Mouse (Mus musculus): ENCODE measurements around the gene Flt4. TPM values are rescaled to one million over a fixed set of nuclear protein-coding genes. Genes with fewer than 3 reads are reported as not detected.
A peak's percentile ranks its signal among the peaks of the same experiment; 100 is the strongest.

Flt4 gene
- polyA plus RNA-seq, 1 experiment from 2014 or later = 4.5 TPM

GRCm38 (mm10) chr11:49651762-49652322 lies 42.8 kb downstream of the Flt4 start:
- no peaks in the 10 kb centered on the region for H3K36me3 ChIP-seq (ENCODE audit: control insufficient read depth, insufficient read depth, low read length)
- ATAC-seq (ENCODE audit: insufficient number of reproducible peaks, low FRiP score, low TSS enrichment, low read depth) (no peak), DNase-seq (ENCODE audit: low spot score) (no peak)
- H3K9me3 ChIP-seq (ENCODE audit: control insufficient read depth, low read length) = no peaks in the 10 kb centered on the region
- no peak overlapping the region for H3K27ac ChIP-seq (replicated peaks; ENCODE audit: low read depth, low read length)
- H3K4me2 ChIP-seq (ENCODE audit: low read depth, severe bottlenecking) = no peak overlapping the region
- no peaks in the 10 kb centered on the region for H3K27me3 ChIP-seq (ENCODE audit: control insufficient read depth, insufficient read depth, low read length)
- no peak overlapping the region for H3K9ac ChIP-seq (ENCODE audit: low read length)
- 83% methylated on average over 10 of the region's 10 CpGs for WGBS
- no peak overlapping the region for H3K4me3 ChIP-seq (ENCODE audit: low read depth, low read length)
- no peaks in the 10 kb centered on the region for H3K4me1 ChIP-seq (ENCODE audit: control insufficient read depth, insufficient read depth, low read length)

GRCm38 (mm10) chr11:49652401-49653078 lies 43.5 kb downstream of the Flt4 start:
- Histone ChIP-seq H3K9me3 (ENCODE audit: control insufficient read depth, low read length) (no peaks in the 10 kb centered on the region), H3K4me1 (ENCODE audit: control insufficient read depth, insufficient read depth, low read length) (no peaks in the 10 kb centered on the region), H3K9ac (ENCODE audit: low read length) (no peak overlapping the region), H3K36me3 (ENCODE audit: control insufficient read depth, insufficient read depth, low read length) (no peaks in the 10 kb centered on the region), H3K27me3 (ENCODE audit: control insufficient read depth, insufficient read depth, low read length) (no peaks in the 10 kb centered on the region), H3K27ac (replicated peaks; ENCODE audit: low read depth, low read length) (no peak overlapping the region), H3K4me3 (ENCODE audit: low read depth, low read length) (no peak overlapping the region), H3K4me2 (ENCODE audit: low read depth, severe bottlenecking) (0 out of 2 replicates have a peak overlapping the region, but pooled peaks have one; percentile 11)
- WGBS = 32% methylated on average over 19 of the region's 19 CpGs
- ATAC-seq (ENCODE audit: insufficient number of reproducible peaks, low FRiP score, low TSS enrichment, low read depth) (no peak), DNase-seq (ENCODE audit: low spot score) (peak; percentile 93)

DNA sequence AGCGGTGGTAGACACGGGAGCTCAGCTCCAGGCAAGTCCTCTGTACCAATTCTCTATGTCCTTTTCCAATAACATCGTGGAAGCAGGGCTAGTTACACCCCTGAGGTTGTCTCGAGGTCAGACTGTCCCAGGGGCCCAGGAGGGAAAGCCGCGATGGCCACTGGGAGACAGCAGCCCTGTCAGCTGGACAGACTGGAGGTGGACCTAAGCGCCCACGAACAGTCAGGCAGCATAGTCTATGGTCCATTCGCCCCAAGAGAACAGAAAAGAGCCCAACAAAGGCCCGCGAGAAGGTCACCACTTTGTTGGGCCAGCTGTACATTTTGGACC lies 44.0 kb downstream of the Flt4 start:
- no peak overlapping the region for H3K4me3 ChIP-seq (ENCODE audit: low read depth, low read length)
- no peak overlapping the region for H3K9ac ChIP-seq (ENCODE audit: low read length)
- no peak overlapping the region for H3K27ac ChIP-seq (replicated peaks; ENCODE audit: low read depth, low read length)
- 0 out of 2 replicates have a peak overlapping the region, but pooled peaks have one; percentile 11 for H3K4me2 ChIP-seq (ENCODE audit: low read depth, severe bottlenecking)
- DNase-seq (ENCODE audit: low spot score) (no peak), ATAC-seq (ENCODE audit: insufficient number of reproducible peaks, low FRiP score, low TSS enrichment, low read depth) (no peak)
- 46% methylated on average over 11 of the region's 11 CpGs for WGBS
- no peaks in the 10 kb centered on the region for H3K27me3 ChIP-seq (ENCODE audit: control insufficient read depth, insufficient read depth, low read length)
- no peaks in the 10 kb centered on the region for H3K9me3 ChIP-seq (ENCODE audit: control insufficient read depth, low read length)
- no peaks in the 10 kb centered on the region for H3K36me3 ChIP-seq (ENCODE audit: control insufficient read depth, insufficient read depth, low read length)
- H3K4me1 ChIP-seq (ENCODE audit: control insufficient read depth, insufficient read depth, low read length) = no peaks in the 10 kb centered on the region

DNA sequence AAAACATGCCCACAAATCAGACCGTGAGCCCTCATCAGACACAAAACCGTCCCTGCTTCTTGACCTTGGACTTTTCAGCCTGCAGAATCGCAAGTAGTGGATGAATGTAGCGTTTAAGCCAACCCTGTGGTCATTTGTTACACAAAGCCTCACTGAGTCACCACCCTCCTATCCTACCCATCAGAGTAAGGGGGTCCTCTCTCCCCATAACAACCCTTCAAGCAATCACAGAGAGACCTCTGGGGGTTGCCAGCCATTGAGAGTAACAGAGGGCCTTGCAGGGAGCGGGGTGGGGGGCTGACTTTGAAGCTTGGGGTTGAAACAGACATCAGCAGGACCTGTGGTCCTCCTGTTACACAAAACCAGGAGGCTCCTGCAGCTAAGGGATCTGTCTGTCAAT lies 45.6 kb downstream of the Flt4 start:
- no peak overlapping the region for H3K27ac ChIP-seq (replicated peaks; ENCODE audit: low read depth, low read length)
- no peak overlapping the region for H3K4me2 ChIP-seq (ENCODE audit: low read depth, severe bottlenecking)
- no peaks in the 10 kb centered on the region for H3K9me3 ChIP-seq (ENCODE audit: control insufficient read depth, low read length)
- no peaks in the 10 kb centered on the region for H3K4me1 ChIP-seq (ENCODE audit: control insufficient read depth, insufficient read depth, low read length)
- H3K36me3 ChIP-seq (ENCODE audit: control insufficient read depth, insufficient read depth, low read length) = no peaks in the 10 kb centered on the region
- H3K9ac ChIP-seq (ENCODE audit: low read length) = no peak overlapping the region
- no peak overlapping the region for H3K4me3 ChIP-seq (ENCODE audit: low read depth, low read length)
- ATAC-seq (ENCODE audit: insufficient number of reproducible peaks, low FRiP score, low TSS enrichment, low read depth) (no peak), DNase-seq (ENCODE audit: low spot score) (no peak)
- H3K27me3 ChIP-seq (ENCODE audit: control insufficient read depth, insufficient read depth, low read length) = no peaks in the 10 kb centered on the region
- 88% methylated on average over 5 of the region's 5 CpGs for WGBS

GRCm38 (mm10) chr11:49655501-49655900 lies 46.4 kb downstream of the Flt4 start:
- DNase-seq (ENCODE audit: low spot score) = no peak
- Histone ChIP-seq H3K9me3 (ENCODE audit: control insufficient read depth, low read length) (no peaks in the 10 kb centered on the region), H3K27ac (replicated peaks; ENCODE audit: low read depth, low read length) (no peak overlapping the region), H3K4me1 (ENCODE audit: control insufficient read depth, insufficient read depth, low read length) (no peaks in the 10 kb centered on the region), H3K4me2 (ENCODE audit: low read depth, severe bottlenecking) (no peak overlapping the region), H3K36me3 (ENCODE audit: control insufficient read depth, insufficient read depth, low read length) (no peaks in the 10 kb centered on the region), H3K27me3 (ENCODE audit: control insufficient read depth, insufficient read depth, low read length) (no peaks in the 10 kb centered on the region), H3K4me3 (ENCODE audit: low read depth, low read length) (no peak overlapping the region), H3K9ac (ENCODE audit: low read length) (no peak overlapping the region)
- no peak for ATAC-seq (ENCODE audit: insufficient number of reproducible peaks, low FRiP score, low TSS enrichment, low read depth)

GRCm38 (mm10) chr11:49658065-49658464 lies 49.0 kb downstream of the Flt4 start:
- H3K36me3 ChIP-seq (ENCODE audit: control insufficient read depth, insufficient read depth, low read length) = no peaks in the 10 kb centered on the region
- DNase-seq (ENCODE audit: low spot score) (no peak), ATAC-seq (ENCODE audit: insufficient number of reproducible peaks, low FRiP score, low TSS enrichment, low read depth) (no peak)
- 84% methylated on average over 4 of the region's 4 CpGs for WGBS
- H3K27me3 ChIP-seq (ENCODE audit: control insufficient read depth, insufficient read depth, low read length) = no peaks in the 10 kb centered on the region
- H3K4me1 ChIP-seq (ENCODE audit: control insufficient read depth, insufficient read depth, low read length) = no peaks in the 10 kb centered on the region
- no peak overlapping the region for H3K9ac ChIP-seq (ENCODE audit: low read length)
- H3K4me3 ChIP-seq (ENCODE audit: low read depth, low read length) = no peak overlapping the region
- no peak overlapping the region for H3K27ac ChIP-seq (replicated peaks; ENCODE audit: low read depth, low read length)
- no peak overlapping the region for H3K4me2 ChIP-seq (ENCODE audit: low read depth, severe bottlenecking)
- no peaks in the 10 kb centered on the region for H3K9me3 ChIP-seq (ENCODE audit: control insufficient read depth, low read length)

DNA sequence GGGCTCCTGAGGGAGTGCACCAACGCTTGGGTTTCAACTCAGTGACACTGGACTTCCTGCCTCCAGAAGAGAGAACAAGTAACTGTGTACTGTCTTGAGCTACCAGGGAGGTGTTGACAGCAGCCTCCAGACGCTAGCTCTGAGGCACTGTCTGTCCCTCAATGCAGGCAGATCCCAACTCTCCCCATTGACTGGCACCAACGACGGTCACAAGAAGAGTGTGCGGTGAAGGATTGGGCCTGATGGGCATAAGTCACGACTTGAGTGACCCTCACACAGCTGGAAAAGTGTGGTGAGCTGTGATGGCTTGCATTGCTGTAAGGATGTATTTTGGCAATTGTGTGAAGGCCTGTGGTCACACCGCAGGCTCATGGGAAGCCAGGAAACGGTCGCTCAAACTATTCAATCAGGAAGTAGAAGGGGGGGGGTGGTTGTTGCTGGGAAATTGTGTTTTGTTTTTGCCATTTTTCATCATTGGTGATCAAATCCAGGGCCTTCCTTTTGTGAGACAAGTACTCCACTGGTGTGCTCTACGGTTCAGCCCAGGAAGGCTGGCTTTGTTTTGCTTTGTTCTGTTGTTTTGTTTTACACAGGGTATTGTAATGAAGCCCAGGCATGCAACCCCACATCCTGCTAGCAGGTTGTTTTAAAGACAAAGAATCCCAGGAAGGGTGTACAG lies 49.9 kb downstream of the Flt4 start:
- no peak for DNase-seq (ENCODE audit: low spot score)
- Histone ChIP-seq H3K4me3 (ENCODE audit: low read depth, low read length) (no peak overlapping the region), H3K27ac (replicated peaks; ENCODE audit: low read depth, low read length) (no peak overlapping the region), H3K9ac (ENCODE audit: low read length) (no peak overlapping the region), H3K36me3 (ENCODE audit: control insufficient read depth, insufficient read depth, low read length) (no peaks in the 10 kb centered on the region), H3K4me2 (ENCODE audit: low read depth, severe bottlenecking) (no peak overlapping the region), H3K27me3 (ENCODE audit: control insufficient read depth, insufficient read depth, low read length) (no peaks in the 10 kb centered on the region), H3K9me3 (ENCODE audit: control insufficient read depth, low read length) (no peaks in the 10 kb centered on the region), H3K4me1 (ENCODE audit: control insufficient read depth, insufficient read depth, low read length) (no peaks in the 10 kb centered on the region)
- WGBS = 75% methylated on average over 10 of the region's 10 CpGs
- ATAC-seq (ENCODE audit: insufficient number of reproducible peaks, low FRiP score, low TSS enrichment, low read depth) = no peak

DNA sequence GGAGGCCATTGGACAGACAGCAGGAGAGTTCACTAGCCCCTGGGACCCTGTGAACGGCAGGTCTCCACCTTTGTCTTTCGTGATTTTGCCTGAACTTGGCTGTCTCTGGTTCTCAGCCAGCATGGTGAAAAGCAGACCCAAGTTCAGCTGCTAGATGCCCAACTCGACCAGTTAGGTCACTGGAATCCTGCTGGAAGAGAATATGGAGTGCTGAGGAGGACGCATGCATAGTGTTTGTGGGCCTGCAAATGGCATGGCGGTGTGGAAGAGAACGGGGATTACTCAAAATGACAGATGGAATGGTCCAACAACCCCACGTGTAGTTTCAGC lies 50.4 kb downstream of the Flt4 start:
- Histone ChIP-seq H3K27me3 (ENCODE audit: control insufficient read depth, insufficient read depth, low read length) (no peaks in the 10 kb centered on the region), H3K36me3 (ENCODE audit: control insufficient read depth, insufficient read depth, low read length) (no peaks in the 10 kb centered on the region), H3K4me1 (ENCODE audit: control insufficient read depth, insufficient read depth, low read length) (no peaks in the 10 kb centered on the region), H3K4me3 (ENCODE audit: low read depth, low read length) (no peak overlapping the region), H3K27ac (replicated peaks; ENCODE audit: low read depth, low read length) (no peak overlapping the region), H3K4me2 (ENCODE audit: low read depth, severe bottlenecking) (no peak overlapping the region), H3K9ac (ENCODE audit: low read length) (no peak overlapping the region), H3K9me3 (ENCODE audit: control insufficient read depth, low read length) (no peaks in the 10 kb centered on the region)
- WGBS = 78% methylated on average over 7 of the region's 7 CpGs
- DNase-seq (ENCODE audit: low spot score) = no peak
- ATAC-seq (ENCODE audit: insufficient number of reproducible peaks, low FRiP score, low TSS enrichment, low read depth) = no peak
